Mouse (Mus musculus) E14TG2a.4 (cell line): ENCODE data around the gene Lyrm2.

ENCODE experiments used
- H3K27me3 ChIP-seq: 2 replicates; pipeline ENCODE4 v1.6.1; 2014; ENCODE audit warnings: low read length, control low read depth; ENCODE audit not compliant: insufficient read depth
- H3K36me3 ChIP-seq: 2 replicates; pipeline ENCODE4 v1.6.1; 2014; ENCODE audit warnings: low read length, control low read depth; ENCODE audit not compliant: insufficient read depth
- H3K4me1 ChIP-seq: replicated peaks from 2 replicates; pipeline ENCODE4 v1.6.1; 2014; ENCODE audit warnings: low read depth, low read length, control low read depth
- H3K4me3 ChIP-seq: replicated peaks from 2 replicates; pipeline ENCODE4 v1.5.1; 2014; ENCODE audit warnings: mild to moderate bottlenecking, low read length
- H3K9me3 ChIP-seq: 2 replicates; pipeline ENCODE4 v1.6.1; 2014; ENCODE audit warnings: low read length, control low read depth
- CTCF ChIP-seq: conservative IDR thresholded peaks from 2 replicates; pipeline ENCODE4 v1.5.1; 2014; ENCODE audit warnings: low read length
- NANOG ChIP-seq: IDR thresholded peaks from 2 replicates; pipeline ENCODE4 v1.6.1; 2014; ENCODE audit warnings: borderline replicate concordance, low read length, mixed read lengths
- POU5F1 ChIP-seq: IDR thresholded peaks from 2 replicates; pipeline ENCODE4 v1.6.1; 2014; ENCODE audit warnings: low read length, borderline replicate concordance

Gene Lyrm2

GRCm38 (mm10) chr4:32799966-32800576, at the start of gene Lyrm2:
TSS of gene Lyrm2 (plus strand) at chr4:32800253.
- TF ChIP-seq POU5F1 (no peak), CTCF (no peak), NANOG (no peak)
- Histone ChIP-seq H3K36me3 (peaks cover 6% of the 10 kb centered on the region), H3K4me1 (peaks cover 18% of the 10 kb centered on the region), H3K27me3 (no peaks in the 10 kb centered on the region), H3K4me3 (peak within 1 kb of the TSS; percentile 87), H3K9me3 (no peaks in the 10 kb centered on the region)

- H3K27me3 ChIP-seq: no peaks in the 10 kb centered on the region
- peaks cover 97% of the 10 kb centered on the region for H3K36me3 ChIP-seq
- TF ChIP-seq POU5F1: no peak
- no peak for TF ChIP-seq CTCF
- no peak for TF ChIP-seq NANOG
- no peak overlapping the region for H3K4me3 ChIP-seq
- no peaks in the 10 kb centered on the region for H3K4me1 ChIP-seq
- no peaks in the 10 kb centered on the region for H3K9me3 ChIP-seq
Measured at GRCm38 (mm10) chr4:32750711-32751110, 49.3 kb upstream of the Lyrm2 start.

- H3K27me3 ChIP-seq: no peaks in the 10 kb centered on the region
- H3K4me3 ChIP-seq: no peak overlapping the region
- no peaks in the 10 kb centered on the region for H3K4me1 ChIP-seq
- no peak for TF ChIP-seq NANOG
- no peak for TF ChIP-seq CTCF
- no peak for TF ChIP-seq POU5F1
- H3K36me3 ChIP-seq: peaks cover 98% of the 10 kb centered on the region
- H3K9me3 ChIP-seq: no peaks in the 10 kb centered on the region
Measured at GRCm38 (mm10) chr4:32757430-32757829, 42.6 kb upstream of the Lyrm2 start.

- peaks cover 97% of the 10 kb centered on the region for H3K36me3 ChIP-seq
- H3K4me3 ChIP-seq: no peak overlapping the region
Measured at GRCm38 (mm10) chr4:32767471-32767870, 32.6 kb upstream of the Lyrm2 start.

GRCm38 (mm10) chr4:32768046-32768445, 32.0 kb upstream of the Lyrm2 start:
- Histone ChIP-seq H3K4me3 (no peak overlapping the region), H3K9me3 (no peaks in the 10 kb centered on the region), H3K36me3 (peaks cover 97% of the 10 kb centered on the region), H3K27me3 (no peaks in the 10 kb centered on the region), H3K4me1 (peaks cover 4% of the 10 kb centered on the region)
- TF ChIP-seq POU5F1 (no peak), NANOG (no peak), CTCF (no peak)

More at GRCm38 (mm10) chr4:32767471-32767870, 32.6 kb upstream of the Lyrm2 start:
- H3K4me1 ChIP-seq: peaks cover 4% of the 10 kb centered on the region
- no peaks in the 10 kb centered on the region for H3K9me3 ChIP-seq
- H3K27me3 ChIP-seq: no peaks in the 10 kb centered on the region
- TF ChIP-seq CTCF (no peak), NANOG (no peak), POU5F1 (no peak)

- Histone ChIP-seq H3K27me3 (no peaks in the 10 kb centered on the region), H3K36me3 (peaks cover 98% of the 10 kb centered on the region)
- TF ChIP-seq NANOG: no peak
- peak; percentile 57 for TF ChIP-seq CTCF
- TF ChIP-seq POU5F1: no peak
Measured at GRCm38 (mm10) chr4:32770284-32770810, 29.7 kb upstream of the Lyrm2 start.

GRCm38 (mm10) chr4:32779996-32780395, 20.1 kb upstream of the Lyrm2 start:
- Histone ChIP-seq H3K9me3 (peaks cover 70% of the 10 kb centered on the region), H3K27me3 (no peaks in the 10 kb centered on the region), H3K36me3 (peaks cover 61% of the 10 kb centered on the region), H3K4me3 (no peak overlapping the region), H3K4me1 (no peaks in the 10 kb centered on the region)
- no peak for TF ChIP-seq NANOG
- TF ChIP-seq POU5F1: no peak
- no peak for TF ChIP-seq CTCF

More at GRCm38 (mm10) chr4:32770284-32770810, 29.7 kb upstream of the Lyrm2 start:
- no peaks in the 10 kb centered on the region for H3K9me3 ChIP-seq
- H3K4me3 ChIP-seq: no peak overlapping the region
- H3K4me1 ChIP-seq: peaks cover 4% of the 10 kb centered on the region

GRCm38 (mm10) chr4:32787110-32787509, 12.9 kb upstream of the Lyrm2 start:
- Histone ChIP-seq H3K36me3 (peaks cover 1% of the 10 kb centered on the region), H3K4me3 (no peak overlapping the region), H3K27me3 (no peaks in the 10 kb centered on the region), H3K9me3 (peaks cover 51% of the 10 kb centered on the region), H3K4me1 (0 out of 2 replicates have a peak, but pooled peaks cover 4% of the 10 kb centered on the region)
- TF ChIP-seq POU5F1: no peak
